Mouse (Mus musculus): ENCODE measurements at regions not wholly inside any gene's neighbourhood (a gene's known extent, or its start where the extent isn't known, plus 50 kb on each side); places are given as distances from the start of the nearest gene placed in this dataset.

DNA sequence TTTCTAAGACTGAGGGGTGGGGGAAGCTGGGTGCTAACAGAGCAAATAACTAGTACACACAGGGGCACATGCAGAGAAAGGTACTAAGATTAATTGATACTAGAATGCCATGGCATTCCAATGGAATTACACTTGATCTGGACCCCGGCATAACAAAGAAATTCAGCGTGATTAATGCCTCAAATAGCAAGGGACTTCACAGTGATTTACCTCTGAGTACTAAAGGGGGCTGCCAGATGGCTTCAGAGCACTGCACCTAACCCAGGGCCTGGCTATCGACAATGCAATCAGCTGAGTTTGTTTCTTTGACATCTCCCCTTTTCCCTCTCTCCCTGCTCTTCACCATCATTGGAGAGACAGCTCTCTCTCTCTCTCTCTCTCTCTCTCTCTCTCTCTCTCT, 148.9 kb upstream of the Clint1 start:
- 89% methylated on average over 3 of the region's 3 CpGs for WGBS
- no peak for DNase-seq
- H3K27ac ChIP-seq (ENCODE audit: control insufficient read depth, insufficient read depth, low read length) = no peak overlapping the region
- H3K4me3 ChIP-seq (ENCODE audit: control insufficient read depth, insufficient read depth, low read length) = no peak overlapping the region
- no peak for TF ChIP-seq CTCF (IDR thresholded peaks at IDR 0.05; ENCODE audit: borderline replicate concordance, control insufficient read depth, extremely low read depth, insufficient read depth, low read length, poor library complexity)
- no peak for TF ChIP-seq POLR2A (IDR thresholded peaks at IDR 0.05; ENCODE audit: control insufficient read depth, extremely low read depth, insufficient read depth, low read length, poor library complexity)
- H3K27me3 ChIP-seq (ENCODE audit: control insufficient read depth, insufficient read depth, low read length) = no peaks in the 10 kb centered on the region
- no peaks in the 10 kb centered on the region for H3K4me1 ChIP-seq (replicated peaks; ENCODE audit: control insufficient read depth, insufficient read depth, low read length)
- H3K36me3 ChIP-seq (ENCODE audit: control insufficient read depth, insufficient read depth, low read length) = no peaks in the 10 kb centered on the region

DNA sequence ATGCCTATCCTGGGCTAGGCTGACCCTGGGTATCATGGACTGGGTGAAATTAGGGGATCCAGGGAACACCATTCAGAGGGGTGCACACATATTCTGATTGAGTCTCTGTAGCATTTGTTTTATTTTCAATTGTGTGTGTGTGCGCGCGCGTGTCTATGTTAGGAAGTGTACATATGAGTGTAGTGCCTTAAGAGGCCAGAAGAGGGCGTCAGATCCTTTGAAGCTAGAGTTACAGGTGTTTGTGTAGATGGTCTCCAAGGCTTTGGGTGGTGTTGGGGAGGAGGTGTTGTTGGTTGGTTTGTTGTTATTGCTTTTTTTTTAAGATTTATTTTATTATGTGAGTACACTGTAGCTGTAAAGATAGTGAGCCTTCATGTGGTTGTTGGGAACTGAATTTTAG, 147.4 kb upstream of the Clint1 start:
- Histone ChIP-seq H3K27ac (ENCODE audit: control insufficient read depth, insufficient read depth, low read length) (no peak overlapping the region), H3K27me3 (ENCODE audit: control insufficient read depth, insufficient read depth, low read length) (no peaks in the 10 kb centered on the region), H3K36me3 (ENCODE audit: control insufficient read depth, insufficient read depth, low read length) (no peaks in the 10 kb centered on the region), H3K4me1 (replicated peaks; ENCODE audit: control insufficient read depth, insufficient read depth, low read length) (no peaks in the 10 kb centered on the region), H3K4me3 (ENCODE audit: control insufficient read depth, insufficient read depth, low read length) (no peak overlapping the region)
- 71% methylated on average over 5 of the region's 5 CpGs for WGBS
- DNase-seq = no peak
- TF ChIP-seq CTCF (IDR thresholded peaks at IDR 0.05; ENCODE audit: borderline replicate concordance, control insufficient read depth, extremely low read depth, insufficient read depth, low read length, poor library complexity) (no peak), POLR2A (IDR thresholded peaks at IDR 0.05; ENCODE audit: control insufficient read depth, extremely low read depth, insufficient read depth, low read length, poor library complexity) (no peak)

DNA sequence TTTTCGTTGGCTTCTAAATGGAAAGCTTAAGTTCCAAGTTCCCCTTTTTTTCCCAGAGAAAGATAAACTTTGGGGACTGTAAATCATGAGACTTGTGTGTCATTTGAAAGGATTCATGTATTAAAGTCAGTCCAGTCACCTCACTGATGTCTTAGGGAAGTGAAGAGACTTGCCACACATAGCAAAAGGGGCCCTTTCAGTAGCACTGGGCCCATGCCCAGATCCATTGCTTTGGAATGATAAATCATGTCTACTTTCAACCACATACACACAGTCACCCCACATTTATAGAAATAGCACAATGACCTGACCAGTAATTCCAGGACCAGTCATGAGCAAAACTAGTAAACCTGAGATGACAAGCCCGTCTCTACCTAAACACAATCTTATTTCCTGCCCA, 133.2 kb upstream of the Clint1 start:
- TF ChIP-seq CTCF (IDR thresholded peaks at IDR 0.05; ENCODE audit: borderline replicate concordance, control insufficient read depth, extremely low read depth, insufficient read depth, low read length, poor library complexity) (no peak), POLR2A (IDR thresholded peaks at IDR 0.05; ENCODE audit: control insufficient read depth, extremely low read depth, insufficient read depth, low read length, poor library complexity) (no peak)
- WGBS = 40% methylated on average over 2 of the region's 2 CpGs

DNA sequence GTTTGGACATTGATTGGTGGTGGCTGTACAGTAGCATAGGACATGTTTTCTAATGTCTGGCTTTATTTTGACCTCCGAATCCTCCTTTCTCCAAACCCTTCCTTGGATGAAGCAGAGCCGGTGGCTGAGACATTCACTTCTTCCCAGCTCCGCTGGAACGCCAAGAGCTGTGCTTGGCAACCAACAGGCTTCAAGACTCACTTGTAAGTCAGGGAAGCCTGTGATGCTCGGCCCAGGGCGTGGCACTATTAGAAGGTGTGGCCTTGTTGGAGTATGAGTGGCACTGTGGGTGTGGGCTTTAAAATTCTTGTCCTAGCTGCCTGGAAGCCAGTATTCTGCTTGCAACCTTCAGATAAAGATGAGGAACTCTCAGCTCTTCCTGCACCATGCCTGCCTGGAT, 132.0 kb upstream of the Clint1 start:
- H3K4me1 ChIP-seq (replicated peaks; ENCODE audit: control insufficient read depth, insufficient read depth, low read length) = no peaks in the 10 kb centered on the region
- no peak overlapping the region for H3K4me3 ChIP-seq (ENCODE audit: control insufficient read depth, insufficient read depth, low read length)
- WGBS = 95% methylated on average over 6 of the region's 6 CpGs
- TF ChIP-seq POLR2A (IDR thresholded peaks at IDR 0.05; ENCODE audit: control insufficient read depth, extremely low read depth, insufficient read depth, low read length, poor library complexity) (no peak), CTCF (IDR thresholded peaks at IDR 0.05; ENCODE audit: borderline replicate concordance, control insufficient read depth, extremely low read depth, insufficient read depth, low read length, poor library complexity) (no peak)
- no peak for DNase-seq
- H3K27ac ChIP-seq (ENCODE audit: control insufficient read depth, insufficient read depth, low read length) = no peak overlapping the region
- no peaks in the 10 kb centered on the region for H3K27me3 ChIP-seq (ENCODE audit: control insufficient read depth, insufficient read depth, low read length)
- H3K36me3 ChIP-seq (ENCODE audit: control insufficient read depth, insufficient read depth, low read length) = no peaks in the 10 kb centered on the region

More for the DNA sequence above, 133.2 kb upstream of the Clint1 start:
- no peak overlapping the region for H3K27ac ChIP-seq (ENCODE audit: control insufficient read depth, insufficient read depth, low read length)
- H3K4me1 ChIP-seq (replicated peaks; ENCODE audit: control insufficient read depth, insufficient read depth, low read length) = no peaks in the 10 kb centered on the region
- H3K4me3 ChIP-seq (ENCODE audit: control insufficient read depth, insufficient read depth, low read length) = no peak overlapping the region
- H3K36me3 ChIP-seq (ENCODE audit: control insufficient read depth, insufficient read depth, low read length) = no peaks in the 10 kb centered on the region
- H3K27me3 ChIP-seq (ENCODE audit: control insufficient read depth, insufficient read depth, low read length) = no peaks in the 10 kb centered on the region
- DNase-seq = no peak

- WGBS = 67% methylated on average over 3 of the region's 3 CpGs
- H3K27me3 ChIP-seq (ENCODE audit: control insufficient read depth, insufficient read depth, low read length) = no peaks in the 10 kb centered on the region
- H3K4me3 ChIP-seq (ENCODE audit: control insufficient read depth, insufficient read depth, low read length) = no peak overlapping the region
- TF ChIP-seq POLR2A (IDR thresholded peaks at IDR 0.05; ENCODE audit: control insufficient read depth, extremely low read depth, insufficient read depth, low read length, poor library complexity) (no peak), CTCF (IDR thresholded peaks at IDR 0.05; ENCODE audit: borderline replicate concordance, control insufficient read depth, extremely low read depth, insufficient read depth, low read length, poor library complexity) (no peak)
- H3K4me1 ChIP-seq (replicated peaks; ENCODE audit: control insufficient read depth, insufficient read depth, low read length) = no peaks in the 10 kb centered on the region
- no peaks in the 10 kb centered on the region for H3K36me3 ChIP-seq (ENCODE audit: control insufficient read depth, insufficient read depth, low read length)
- H3K27ac ChIP-seq (ENCODE audit: control insufficient read depth, insufficient read depth, low read length) = no peak overlapping the region
- DNase-seq = no peak
These were observed 115.3 kb upstream of the Clint1 start for GRCm38 (mm10) chr11:45736561-45736960.

- Histone ChIP-seq H3K27me3 (ENCODE audit: control insufficient read depth, insufficient read depth, low read length) (no peaks in the 10 kb centered on the region), H3K27ac (ENCODE audit: control insufficient read depth, insufficient read depth, low read length) (no peak overlapping the region), H3K4me3 (ENCODE audit: control insufficient read depth, insufficient read depth, low read length) (no peak overlapping the region), H3K36me3 (ENCODE audit: control insufficient read depth, insufficient read depth, low read length) (no peaks in the 10 kb centered on the region), H3K4me1 (replicated peaks; ENCODE audit: control insufficient read depth, insufficient read depth, low read length) (no peaks in the 10 kb centered on the region)
- WGBS = 86% methylated on average over 6 of the region's 6 CpGs
- TF ChIP-seq POLR2A (IDR thresholded peaks at IDR 0.05; ENCODE audit: control insufficient read depth, extremely low read depth, insufficient read depth, low read length, poor library complexity) (no peak), CTCF (IDR thresholded peaks at IDR 0.05; ENCODE audit: borderline replicate concordance, control insufficient read depth, extremely low read depth, insufficient read depth, low read length, poor library complexity) (no peak)
- DNase-seq = no peak
These were observed 113.5 kb upstream of the Clint1 start for GRCm38 (mm10) chr11:45738331-45738730.

GRCm38 (mm10) chr11:45745941-45746340, 105.9 kb upstream of the Clint1 start:
- Histone ChIP-seq H3K4me3 (ENCODE audit: control insufficient read depth, insufficient read depth, low read length) (no peak overlapping the region), H3K36me3 (ENCODE audit: control insufficient read depth, insufficient read depth, low read length) (no peaks in the 10 kb centered on the region), H3K27me3 (ENCODE audit: control insufficient read depth, insufficient read depth, low read length) (no peaks in the 10 kb centered on the region), H3K27ac (ENCODE audit: control insufficient read depth, insufficient read depth, low read length) (no peak overlapping the region), H3K4me1 (replicated peaks; ENCODE audit: control insufficient read depth, insufficient read depth, low read length) (no peaks in the 10 kb centered on the region)
- no peak for DNase-seq
- WGBS = 94% methylated on average over 2 of the region's 2 CpGs
- TF ChIP-seq POLR2A (IDR thresholded peaks at IDR 0.05; ENCODE audit: control insufficient read depth, extremely low read depth, insufficient read depth, low read length, poor library complexity) = no peak
- no peak for TF ChIP-seq CTCF (IDR thresholded peaks at IDR 0.05; ENCODE audit: borderline replicate concordance, control insufficient read depth, extremely low read depth, insufficient read depth, low read length, poor library complexity)

Data from thymus, adult 2 months (tissue).